Mouse (Mus musculus) adrenal gland, postnatal 14 days (tissue): Measurements from ENCODE around the gene Snph. TPM values are rescaled to one million over a fixed set of nuclear protein-coding genes. Genes with fewer than 3 reads are reported as not detected.
"Not testable (repeated sequence)": the region's sequence is repeated elsewhere in the genome, so short reads cannot be mapped to it uniquely, and the experiment has no call there.

Experiments
- DNase-seq: peaks from one replicate; pipeline ENCODE4 v3.0.0; 2021; ENCODE audit warnings: mixed read lengths
- long read RNA-seq, 2 experiments: library from polyadenylated mRNA; stranded (forward); transcript quantifications; one replicate each; pipeline ENCODE4 v2.0.0; 2021
- total RNA-seq: library from RNA; stranded (reverse); gene quantifications from 2 replicates; pipeline ENCODE4 v1.2.3, GENCODE M21; 2021

Snph gene
- 7.7 and 9.2 TPM in 2 replicates for total RNA-seq
- long read RNA-seq, experiment 1, partial matches to known transcripts = 2 of 10 reads
- long read RNA-seq, experiment 1, other reads (novel, unspliced or antisense) = 6 of 10 reads
- long read RNA-seq, experiment 2, full-length matches to known transcripts = 2 of 6 reads
- long read RNA-seq, experiment 2, partial matches to known transcripts = 0 of 6 reads
- long read RNA-seq, experiment 2, other reads (novel, unspliced or antisense) = 4 of 6 reads

DNA sequence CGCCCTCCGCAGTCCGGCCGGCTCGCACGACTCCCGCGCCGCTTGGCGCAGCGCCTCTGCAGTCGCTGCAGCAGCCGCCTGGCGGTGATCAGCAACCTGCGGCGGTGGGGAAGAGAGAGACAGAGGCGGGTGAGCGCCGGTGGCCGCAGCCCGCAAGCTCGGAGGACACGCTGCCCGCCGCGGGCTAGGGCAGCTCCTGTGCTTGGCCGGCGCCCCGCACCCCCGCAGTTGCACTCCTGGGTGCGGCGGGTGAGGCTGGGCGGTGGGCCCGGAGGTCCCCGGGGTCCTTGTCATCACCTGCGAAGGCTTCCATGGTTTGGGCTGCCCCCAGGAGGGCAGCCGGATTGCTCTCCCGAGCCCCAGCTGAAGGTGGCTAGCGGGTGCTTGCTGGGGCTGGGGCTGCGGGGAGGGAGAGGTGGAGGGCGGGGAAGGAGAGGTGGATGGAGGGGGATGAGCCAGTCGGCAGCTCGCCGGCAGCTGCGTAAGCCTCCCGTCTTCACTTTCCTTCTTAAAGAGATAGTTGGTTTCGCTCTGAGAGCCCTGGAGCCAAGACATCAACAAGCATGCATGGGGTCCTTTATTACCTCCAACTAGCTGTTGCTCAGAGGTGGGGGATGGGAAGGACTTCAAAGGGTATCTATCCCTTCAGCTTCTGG is at the start of gene Snph:
Gene Snph, minus strand, starts transcription at position 435 of the 656 bp plus-strand sequence.
- peak; percentile 77 for DNase-seq

- no peak for DNase-seq
These were observed 43.8 kb upstream of the Snph start for GRCm38 (mm10) chr2:151676234-151676633.

DNA sequence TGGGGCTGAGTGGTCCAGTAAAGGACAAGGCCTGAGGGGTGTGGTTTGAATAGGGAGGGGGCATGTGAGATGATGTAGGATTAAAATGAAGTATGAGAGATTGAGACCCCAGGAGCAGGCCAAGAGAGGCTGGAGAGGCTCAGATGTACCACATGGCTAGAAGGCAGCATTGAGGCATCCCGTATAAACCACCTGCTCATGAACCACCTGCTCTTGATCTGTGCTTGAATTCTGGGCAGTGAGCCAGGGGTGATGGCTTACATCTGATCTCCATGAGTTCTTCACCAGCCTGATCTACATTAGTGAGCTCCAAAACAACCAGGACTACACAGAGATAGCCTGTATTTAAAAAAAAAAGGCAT is 38.6 kb upstream of the Snph start:
- no peak for DNase-seq

DNA sequence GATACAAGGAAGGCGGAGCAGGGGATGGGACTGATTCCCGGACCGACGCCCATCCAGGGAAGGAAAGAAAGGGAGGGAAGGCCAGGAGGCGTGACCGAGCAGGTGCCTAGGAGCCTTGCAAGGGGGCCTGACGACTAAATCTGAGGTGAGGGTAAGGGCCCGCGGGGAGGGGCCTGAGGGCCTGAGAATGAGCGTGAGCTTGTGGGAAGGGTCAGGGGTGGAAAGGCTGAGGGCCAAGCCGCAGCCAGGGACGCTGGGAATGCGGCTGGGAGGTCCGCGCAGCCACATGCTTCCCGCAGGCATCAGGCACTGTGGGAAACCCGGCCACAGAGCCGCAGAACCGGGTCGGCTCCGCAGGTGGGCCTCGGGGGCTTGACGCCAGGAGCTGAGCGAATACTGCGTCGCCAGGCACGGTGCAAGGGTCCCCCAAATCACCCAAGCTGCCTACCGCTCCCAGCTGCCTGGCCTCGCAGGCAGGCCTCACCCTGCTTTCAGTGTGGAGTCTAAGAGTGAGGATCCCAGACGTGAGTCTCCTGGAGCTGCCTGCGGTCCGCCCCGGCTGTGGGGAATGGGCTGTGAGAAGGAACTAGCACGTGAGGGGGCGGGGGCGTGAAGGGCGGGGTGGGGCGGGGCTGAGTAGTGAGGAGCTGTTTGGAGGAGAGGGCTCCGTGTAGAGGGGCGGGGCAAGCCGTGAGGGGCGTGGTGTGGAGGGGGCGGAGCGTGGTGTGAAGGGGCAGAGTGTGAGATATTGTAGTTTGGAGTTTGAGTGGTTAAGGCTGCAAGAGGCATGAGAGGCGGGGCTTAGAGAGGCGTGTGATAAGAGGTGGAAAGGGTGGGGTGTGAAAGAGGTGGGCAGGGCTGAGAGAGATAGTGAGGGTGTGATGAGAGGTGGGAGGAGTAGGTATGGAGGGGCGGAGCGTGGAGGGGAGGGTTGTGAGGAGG is 37.9 kb upstream of the Snph start:
- DNase-seq = no peak

GRCm38 (mm10) chr2:151668433-151668832 is 36.0 kb upstream of the Snph start, which contains the start of gene Rad21l:
Rad21l (minus strand) TSS chr2:151668533.
- no peak for DNase-seq

DNA sequence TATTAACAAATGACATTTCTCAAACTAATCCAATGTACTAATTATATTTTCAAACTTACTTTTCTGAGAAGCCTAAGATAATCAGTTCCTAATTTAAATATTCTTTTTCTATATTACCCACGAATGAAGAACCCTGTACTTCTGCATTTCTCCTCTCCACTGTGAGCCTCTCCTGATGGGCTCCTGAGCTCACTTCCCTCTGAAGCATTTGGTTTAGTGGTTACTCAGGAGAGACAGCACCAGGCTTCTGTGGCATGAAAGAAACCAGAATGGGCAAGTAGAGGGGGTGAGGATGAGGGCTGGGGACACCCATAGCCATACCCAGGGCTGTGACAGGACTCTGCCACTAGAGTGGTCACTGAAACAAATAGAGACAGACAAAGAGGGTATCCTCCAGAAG is 19.7 kb upstream of the Snph start:
- no peak for DNase-seq

DNA sequence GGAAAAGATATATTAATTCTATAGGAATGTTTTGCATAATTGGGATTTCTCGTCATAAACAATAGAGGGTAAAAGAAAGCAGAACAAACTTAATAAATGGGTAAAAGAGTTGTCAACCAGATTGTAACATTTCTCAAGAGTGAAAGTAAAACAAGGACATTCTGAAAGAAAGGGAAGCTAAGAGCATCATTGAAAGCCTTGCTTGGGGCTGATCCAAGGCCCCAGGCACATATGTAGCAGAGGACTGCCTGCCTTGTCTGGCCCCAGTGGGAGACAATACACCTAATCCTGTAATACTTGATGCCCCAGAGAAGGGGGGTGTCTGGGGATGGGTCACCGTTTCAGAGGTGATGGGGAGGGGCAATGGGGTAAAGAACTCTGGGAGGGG is 3.6 kb upstream of the Snph start:
- DNase-seq = no peak

GRCm38 (mm10) chr2:151635362-151636014 is 3.1 kb upstream of the Snph start:
- no peak for DNase-seq

DNA sequence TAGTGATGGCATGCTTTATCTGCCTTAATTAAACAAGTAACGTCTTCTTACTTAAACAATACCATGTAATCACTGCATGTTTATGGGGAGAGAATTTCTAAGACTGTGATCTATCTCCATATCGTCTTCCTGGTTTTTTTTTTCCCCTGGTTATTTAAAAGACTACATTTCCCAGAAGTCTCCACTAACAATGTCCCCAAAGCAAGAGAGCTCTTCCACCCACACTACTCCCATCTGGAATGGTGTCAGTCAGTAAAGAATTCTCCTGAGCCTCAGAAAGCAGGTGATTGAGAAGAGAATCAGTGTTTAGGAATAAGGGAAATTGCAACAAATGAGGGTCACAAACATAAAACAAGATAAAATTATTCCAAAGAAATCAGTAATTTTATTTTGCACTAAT is 2.5 kb upstream of the Snph start:
- no peak for DNase-seq

GRCm38 (mm10) chr2:151632982-151633381 is 589 bp upstream of the Snph start:
- no peak for DNase-seq

DNA sequence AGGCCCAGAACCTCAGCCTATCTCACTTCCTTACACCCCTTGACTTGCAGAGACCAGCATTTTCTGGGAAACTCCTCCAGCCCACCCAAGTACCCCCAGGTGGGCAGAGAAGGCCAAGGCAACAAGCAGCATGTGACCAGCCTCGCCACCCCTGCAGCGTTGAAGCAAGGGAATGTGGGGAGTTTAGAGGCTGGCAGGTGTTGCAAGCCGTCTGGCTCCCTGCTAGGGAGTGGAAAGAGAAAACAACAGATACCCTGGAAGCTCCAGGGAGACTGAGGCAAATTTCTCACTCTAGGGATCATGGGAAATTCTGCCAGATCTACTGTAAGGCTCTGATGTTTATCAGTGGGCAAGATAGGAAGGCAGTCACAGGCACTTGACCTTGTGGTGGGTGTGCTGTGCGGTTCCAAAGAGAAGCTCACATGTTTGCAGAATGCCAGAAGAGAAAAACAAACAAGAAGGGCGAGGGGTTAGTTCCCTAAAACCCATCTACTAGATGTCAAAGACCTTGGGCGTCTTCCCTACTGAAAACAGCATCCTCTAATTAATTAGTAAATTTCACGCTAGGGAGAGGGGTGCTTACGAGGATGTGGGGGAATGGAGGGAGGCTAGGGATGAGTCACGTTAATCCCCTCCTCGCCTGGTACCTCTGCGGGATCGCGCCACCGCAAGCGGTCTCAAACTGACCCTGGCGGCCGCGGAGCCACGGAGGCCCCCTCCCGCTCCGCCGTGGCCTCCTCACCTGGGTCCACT is 811 bp downstream of the Snph start:
- no peak for DNase-seq

DNA sequence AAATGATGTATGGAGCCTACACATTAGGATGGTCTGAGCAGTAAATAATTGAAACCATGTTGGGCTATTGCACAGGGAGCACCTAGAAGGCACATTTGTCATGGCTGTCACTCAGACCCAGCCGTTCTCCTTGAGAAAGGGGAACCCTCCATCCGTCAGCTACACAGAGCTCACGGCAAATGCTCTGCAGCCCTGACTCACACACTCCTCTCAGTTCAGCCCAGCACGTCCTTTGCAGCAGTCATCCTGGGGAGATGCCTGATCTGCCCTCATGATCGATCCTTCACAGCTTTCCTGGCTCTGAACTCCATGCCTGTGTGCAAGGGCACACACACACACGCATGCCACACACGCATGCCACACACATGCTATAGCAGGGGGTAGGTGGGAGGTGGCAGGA is 3.1 kb downstream of the Snph start:
- DNase-seq = no peak

GRCm38 (mm10) chr2:151628011-151628410 is 4.4 kb downstream of the Snph start:
- DNase-seq = no peak

DNA sequence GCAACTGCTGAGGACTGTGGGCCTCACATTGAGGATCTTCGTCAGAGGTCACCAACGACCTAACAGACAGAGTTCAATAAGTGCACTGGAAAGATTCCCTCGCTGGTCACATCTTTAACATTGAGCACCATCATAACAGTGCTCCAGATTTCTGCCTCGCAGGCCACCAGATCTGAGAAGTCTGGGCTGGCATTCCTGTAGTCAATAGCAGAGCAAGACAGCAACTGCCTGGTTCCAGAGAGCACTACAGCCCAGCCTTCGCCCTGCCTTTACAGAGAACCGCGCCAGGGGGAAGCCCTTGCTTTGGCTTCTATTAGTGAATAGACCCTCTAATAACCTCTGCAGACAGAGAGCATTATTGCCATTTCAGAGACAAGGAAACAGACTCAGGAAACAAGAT is 6.1 kb downstream of the Snph start:
- DNase-seq = no peak

DNA sequence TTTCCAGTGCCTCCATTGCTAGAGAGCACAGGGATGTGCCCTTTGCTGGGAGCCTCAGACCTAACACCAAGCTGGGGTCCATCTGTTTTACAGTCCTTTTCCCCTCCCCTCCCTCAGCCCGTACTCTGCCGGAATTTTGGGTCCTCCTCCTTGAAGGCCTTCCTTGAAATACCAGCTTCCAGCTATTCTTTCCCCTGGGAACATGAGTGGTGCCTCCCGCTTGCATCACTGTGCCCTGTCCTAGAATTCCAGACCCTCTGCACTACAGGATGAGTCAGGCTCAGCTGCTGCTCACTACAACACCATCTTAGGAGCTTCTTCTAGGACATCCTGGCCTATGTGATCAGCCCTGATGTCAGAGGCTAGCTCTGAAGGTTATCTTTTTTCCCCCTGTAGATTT is 8.6 kb downstream of the Snph start:
- DNase-seq = no peak

- no peak for DNase-seq
These were observed 15.7 kb downstream of the Snph start for GRCm38 (mm10) chr2:151616551-151617329.

GRCm38 (mm10) chr2:151615779-151616178 is 16.6 kb downstream of the Snph start:
- DNase-seq = not testable (repeated sequence)

DNA sequence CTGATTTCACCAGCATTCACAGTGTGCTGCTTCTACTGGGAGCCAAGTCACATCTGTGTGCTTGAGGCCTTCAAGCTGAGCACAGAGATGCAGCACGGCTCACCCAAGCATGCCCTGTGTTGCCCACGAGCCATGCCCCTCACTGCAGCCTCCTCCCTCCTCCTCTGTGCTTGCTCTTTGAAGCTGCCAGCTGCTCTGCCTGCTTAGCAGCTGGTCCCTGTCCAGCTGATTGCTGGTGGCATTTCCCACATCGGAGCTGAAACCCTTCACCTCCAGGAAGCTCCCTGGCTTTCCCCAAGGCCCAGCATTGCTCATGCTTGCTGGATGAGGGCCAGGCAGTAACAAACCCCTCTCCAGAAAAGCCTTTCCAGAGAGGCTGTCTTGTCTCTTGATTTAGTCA is 22.4 kb downstream of the Snph start:
- peak; percentile 54 for DNase-seq

DNA sequence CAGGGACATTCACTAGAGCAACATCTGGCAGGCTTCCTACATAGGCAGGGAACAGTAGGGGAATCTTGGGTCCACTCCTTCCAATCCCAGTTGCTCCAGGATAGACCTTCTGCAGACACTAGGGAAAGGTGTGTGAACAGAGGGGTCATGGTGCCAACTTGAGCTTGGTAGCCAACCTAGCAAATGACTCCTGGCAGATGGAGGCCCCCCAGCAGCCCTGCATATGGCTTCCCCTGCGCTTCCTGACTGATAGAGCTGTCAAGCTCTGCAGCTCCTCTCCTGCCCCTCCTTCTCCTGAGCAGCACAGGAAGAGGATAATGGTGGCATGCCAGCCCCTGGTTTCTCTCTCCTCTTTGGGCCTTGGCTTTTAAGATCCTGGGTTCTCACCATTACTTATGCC is 24.0 kb downstream of the Snph start:
- no peak for DNase-seq

DNA sequence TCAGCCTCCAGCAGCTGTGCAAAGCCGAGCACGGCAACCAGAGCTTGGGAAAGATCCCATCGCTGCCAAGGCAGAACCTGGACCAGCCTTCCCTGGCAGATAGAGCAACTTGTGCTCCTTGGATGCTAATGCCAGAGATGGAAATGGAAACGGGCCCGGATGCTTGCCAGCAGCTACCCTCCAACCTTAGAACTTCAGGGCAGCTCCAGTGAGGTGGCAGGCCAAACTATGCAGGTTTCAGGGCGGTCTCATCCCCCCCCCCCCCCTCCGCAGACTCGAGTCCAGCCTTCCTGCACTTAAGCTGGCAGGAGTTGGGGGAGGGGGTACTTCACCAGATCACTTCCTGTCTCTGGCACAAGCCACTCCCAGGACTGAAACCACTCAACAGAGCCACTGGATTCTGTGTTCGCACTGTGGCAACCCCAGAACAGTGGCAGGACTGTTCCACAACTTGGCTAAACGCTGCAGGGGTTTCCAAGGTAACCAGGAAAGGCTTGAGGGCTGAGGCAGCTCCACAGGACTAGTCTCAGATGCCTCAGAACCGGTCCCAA is 26.9 kb downstream of the Snph start:
- DNase-seq = peak; percentile 31

DNA sequence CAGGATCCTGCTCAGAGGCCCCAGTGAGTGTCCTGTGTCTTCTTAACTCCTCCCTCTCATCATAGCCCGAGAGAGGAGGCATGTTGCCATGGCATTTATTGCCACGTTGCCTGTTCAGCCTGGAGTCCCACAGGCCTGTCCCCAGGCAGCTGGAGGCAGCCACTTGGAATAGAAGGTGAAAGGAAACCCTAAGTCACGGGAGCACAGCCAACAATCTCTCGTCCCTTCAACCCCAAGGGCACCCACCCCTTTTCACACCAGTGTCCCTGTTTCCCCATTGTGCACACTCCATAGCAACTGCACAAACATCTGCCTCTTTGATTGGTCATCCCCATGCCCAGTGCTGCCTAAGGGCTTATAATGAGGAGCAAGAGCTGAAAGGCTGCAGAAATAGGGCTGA is 28.8 kb downstream of the Snph start:
- peak; percentile 46 for DNase-seq
